Mouse (Mus musculus) large intestine, adult 2 months (tissue): ENCODE results near the gene Zfp352. TPM values are rescaled to one million over a fixed set of nuclear protein-coding genes. Genes with fewer than 3 reads are reported as not detected.
"Not testable (repeated sequence)": the region's sequence is repeated elsewhere in the genome, so short reads cannot be mapped to it uniquely, and the experiment has no call there.

Experiments
- DNase-seq: peaks from one replicate; pipeline ENCODE4 v3.0.0-alpha.2; 2012; ENCODE audit warnings: low read depth, low spot score
- WGBS: fragments of 180-500 bp; shearing (Covaris S2); methylation state at CpG from one replicate; pipeline ENCODE4 v1.1.7; 2018; 5-methylcytosine and 5-hydroxymethylcytosine counted together
- polyA plus RNA-seq: library from polyadenylated mRNA; depleted of rRNA; stranded (reverse); fragments of >200 nt; gene quantifications from 2 replicates; pipeline ENCODE4 v1.2.3, GENCODE M21; 2012; rRNA removed

The Zfp352 gene
- polyA plus RNA-seq, result not detected in 2 replicates

DNA sequence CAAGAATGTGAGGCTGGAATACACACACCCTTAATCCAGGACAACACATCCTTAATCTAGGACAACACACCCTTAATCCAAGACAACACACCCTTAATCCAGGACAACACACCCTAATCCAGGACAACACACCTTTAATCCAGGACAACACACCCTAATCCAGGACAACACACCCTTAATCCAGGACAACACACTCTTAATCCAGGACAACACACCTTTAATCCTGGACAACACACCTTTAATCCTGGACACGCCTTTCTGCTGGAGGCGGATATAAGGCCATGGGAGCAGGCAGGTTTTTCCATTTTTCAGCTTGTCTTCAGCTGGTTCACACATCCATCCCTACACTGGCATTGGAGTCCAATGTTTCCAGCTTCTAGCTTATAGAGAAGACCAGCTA lies at the start of gene Zfp352:
Gene Zfp352, plus strand, starts transcription at position 301 of the 400 bp plus-strand sequence.
- no peak for DNase-seq
- WGBS, result 88% methylated on average over 2 of the region's 2 CpGs

DNA sequence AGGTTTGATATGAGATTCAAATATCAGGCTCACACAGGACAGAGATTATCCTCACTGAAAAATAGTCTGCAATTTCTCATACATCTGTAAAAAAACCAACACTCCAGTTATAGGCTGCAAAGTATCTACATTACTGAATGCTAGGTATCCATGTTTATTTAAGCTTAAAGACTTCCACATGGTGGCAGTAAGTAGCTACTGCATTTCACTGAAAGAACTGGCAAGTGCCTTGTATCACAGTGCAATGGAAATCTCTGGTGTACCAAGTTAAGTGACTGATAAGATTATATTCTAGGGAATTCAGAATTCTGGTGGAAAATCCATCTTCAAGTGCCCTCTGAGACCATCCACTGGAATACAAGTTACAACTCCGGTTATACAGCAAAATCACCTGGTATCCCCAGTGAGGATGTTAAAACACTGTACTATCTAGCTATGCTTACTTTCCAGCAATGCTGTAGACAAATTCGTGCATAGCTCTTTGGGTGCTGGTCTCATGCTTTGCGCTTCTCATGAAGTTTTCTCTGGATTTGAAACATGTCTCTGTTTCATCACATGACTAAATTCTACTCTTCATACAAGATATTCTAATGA lies 47.6 kb upstream of the Zfp352 start:
- 70% methylated on average over 3 of the region's 3 CpGs for WGBS
- no peak for DNase-seq

DNA sequence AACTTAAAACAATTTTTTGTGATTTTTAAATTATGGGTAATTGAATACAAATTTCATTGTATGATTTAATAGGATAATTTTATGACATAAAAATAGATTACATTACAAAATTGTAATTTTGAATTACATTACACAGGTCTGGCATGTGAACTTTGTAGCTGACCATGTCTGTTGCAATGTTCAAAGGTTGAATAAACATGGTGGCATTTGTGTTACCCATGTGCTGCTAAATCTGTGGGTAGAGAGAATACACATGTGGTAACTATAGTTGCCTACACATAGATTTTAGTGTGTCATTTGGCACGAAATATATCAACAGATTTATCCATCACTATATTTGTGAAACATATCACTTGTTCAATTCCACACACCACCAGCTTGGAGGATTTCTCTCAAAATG lies 44.6 kb upstream of the Zfp352 start:
- WGBS, result 61% methylated on average over 1 of the region's 1 CpGs
- DNase-seq, result no peak

DNA sequence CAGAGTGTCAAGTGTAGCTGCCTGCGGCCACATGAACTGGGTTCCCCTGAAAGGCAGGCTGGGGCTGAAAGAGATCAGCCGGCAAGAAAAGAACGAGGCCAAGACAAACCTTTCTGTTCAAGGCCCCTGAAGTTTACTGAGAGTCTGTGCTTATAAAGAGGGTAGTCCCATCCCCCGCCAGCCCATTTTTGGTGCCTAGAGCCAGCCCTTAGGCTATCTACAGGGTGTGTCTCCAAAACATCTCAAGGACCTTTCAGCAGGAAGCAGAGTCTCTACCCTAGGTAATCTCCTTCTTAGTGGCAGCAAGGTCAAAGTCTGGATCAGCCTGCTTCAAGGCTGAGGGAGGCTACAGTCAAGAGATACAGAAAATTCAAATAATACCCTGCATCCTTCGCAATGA lies 15.2 kb upstream of the Zfp352 start:
- WGBS, result 74% methylated on average over 5 of the region's 5 CpGs
- DNase-seq, result no peak

DNA sequence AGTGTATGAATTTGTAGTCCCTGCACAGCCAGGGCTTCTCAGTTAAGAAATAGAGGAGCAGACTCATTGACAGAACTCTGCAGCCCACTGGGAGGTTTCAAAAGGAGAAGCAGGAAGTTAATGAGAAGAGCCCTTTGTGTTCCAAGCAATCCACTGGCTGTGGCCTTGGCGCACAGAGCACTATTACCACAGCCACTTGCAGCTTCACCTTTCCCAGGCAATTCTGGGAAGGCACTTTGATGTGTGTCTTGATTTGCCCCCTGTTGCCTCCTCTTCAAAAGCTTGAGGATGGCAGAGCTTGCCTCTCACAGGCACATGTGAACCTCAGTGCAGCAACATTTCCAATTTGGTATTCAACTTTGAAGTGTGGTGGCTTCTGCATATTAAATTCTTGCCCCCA lies 7.1 kb upstream of the Zfp352 start:
- WGBS, result 43% methylated on average over 1 of the region's 1 CpGs
- DNase-seq, result no peak

DNA sequence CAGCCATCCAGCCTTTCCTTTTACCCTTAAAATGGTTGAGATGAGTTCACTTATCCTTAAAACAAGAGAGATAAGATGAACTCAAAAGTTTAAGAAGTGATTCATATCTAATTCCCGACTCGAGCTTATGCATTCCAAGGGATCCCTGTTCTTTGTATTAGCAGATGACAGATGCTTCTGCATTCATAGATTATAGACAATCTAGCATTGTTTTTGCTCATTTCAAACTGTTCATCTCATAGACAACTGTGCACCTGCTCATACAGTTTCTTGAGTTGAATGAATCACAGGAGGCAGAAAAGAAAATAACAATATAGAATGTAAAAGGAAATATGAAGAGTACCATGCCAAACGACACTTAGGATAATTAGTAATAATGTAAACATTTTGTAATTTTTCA lies 6.5 kb upstream of the Zfp352 start:
- 66% methylated on average over 3 of the region's 3 CpGs for WGBS
- no peak for DNase-seq

DNA sequence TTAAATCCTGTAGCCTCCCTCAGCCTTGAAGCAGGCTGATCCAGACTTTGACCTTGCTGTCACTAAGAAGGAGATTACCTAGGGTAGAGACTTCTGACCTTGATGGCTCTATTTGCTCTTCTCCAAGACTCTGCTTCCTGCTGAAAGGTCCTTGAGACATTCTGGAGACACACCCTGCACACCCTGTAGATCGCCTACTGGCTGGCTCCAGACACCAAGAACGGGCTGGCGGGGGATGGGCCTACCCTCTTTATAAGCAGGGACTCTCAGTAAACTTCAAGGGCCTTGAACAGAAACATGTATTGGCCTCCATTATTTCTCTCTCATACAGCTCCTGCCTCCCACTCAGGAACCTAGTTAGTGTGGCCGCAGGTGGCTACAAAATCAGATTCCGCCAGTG lies 17.0 kb downstream of the Zfp352 start:
- not testable (repeated sequence) for DNase-seq
- 82% methylated on average over 5 of the region's 5 CpGs for WGBS

DNA sequence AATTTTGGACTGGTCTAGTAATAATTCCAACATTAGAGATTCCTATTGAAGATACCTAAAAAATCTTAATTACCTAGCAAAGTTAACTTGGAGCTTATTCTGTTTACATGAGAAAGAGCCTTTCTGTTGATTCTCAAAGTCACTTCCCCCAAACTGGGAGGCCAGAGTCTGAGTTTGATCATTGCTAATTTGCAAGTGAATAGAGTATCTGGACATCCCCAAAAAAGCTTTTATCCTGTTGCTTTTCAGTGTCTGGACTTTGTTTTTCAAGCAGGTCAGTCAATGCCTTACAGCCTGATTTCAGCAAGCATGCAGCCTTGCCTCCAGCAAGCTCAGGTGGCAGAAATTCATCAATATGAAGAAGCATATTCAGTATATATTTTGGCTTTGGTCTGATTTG lies 51.2 kb downstream of the Zfp352 start:
- DNase-seq, result no peak
